Comparison of ENCODE assay signal across 18 mouse cellular contexts in genomic region chr16:12035626-12036025, GRCm38 (mm10). TPM values are rescaled to one million over a fixed set of nuclear protein-coding genes. Genes with fewer than 3 reads are reported as not detected.
DNase-seq lines count a peak whose midpoint lies in the region; ATAC-seq and TF ChIP-seq lines count a peak whose summit lies in the region.
"Had no signal": no experiment of that assay in that cellular context is flagged by ENCODE, and none has a peak within 500 bp of the region (broad histone marks: within the 10 kb centered on the region; RNA-seq: fewer than 3 reads in every experiment).

No protein-coding gene starts in this region.

- no peaks in the 10 kb centered on the region for H3K36me3 ChIP-seq in hindbrain, postnatal 0 days (ENCODE audit: insufficient read depth, low read length)
- H3K36me3 ChIP-seq in hindbrain, embryonic 12.5 days: no peaks in the 10 kb centered on the region
- H3K36me3 ChIP-seq: embryonic facial prominence, embryonic 10.5 days had no signal

- H3K4me1 ChIP-seq in hindbrain, postnatal 0 days (ENCODE audit: insufficient read depth, low read length): peaks cover 1% of the 10 kb centered on the region; the same call in 1 of the 2 replicates
- no peaks in the 10 kb centered on the region for H3K4me1 ChIP-seq in hindbrain, embryonic 12.5 days
- H3K4me1 ChIP-seq: embryonic facial prominence, embryonic 10.5 days had no signal

- WGBS in hindbrain, postnatal 0 days: 60% methylated on average over 3 of the region's 3 CpGs
- WGBS in hindbrain, embryonic 12.5 days: 79% methylated on average over 3 of the region's 3 CpGs

- no peak for ATAC-seq in hindbrain, postnatal 0 days
- ATAC-seq in hindbrain, embryonic 12.5 days (ENCODE audit: low FRiP score): no peak
- ATAC-seq: forebrain, embryonic 13.5 days; forebrain, postnatal 0 days; intestine, postnatal 0 days had no signal

- H3K4me2 ChIP-seq in hindbrain, postnatal 0 days (ENCODE audit: low read depth, low read length): no peak overlapping the region
- no peak overlapping the region for H3K4me2 ChIP-seq in hindbrain, embryonic 12.5 days (replicated peaks)
- H3K4me2 ChIP-seq: forebrain, embryonic 13.5 days; hindbrain, embryonic 14.5 days had no signal

- H3K4me3 ChIP-seq in hindbrain, postnatal 0 days (ENCODE audit: low read length): no peak overlapping the region
- H3K4me3 ChIP-seq in hindbrain, embryonic 12.5 days: no peak overlapping the region
- H3K4me3 ChIP-seq: embryonic facial prominence, embryonic 10.5 days; forebrain, embryonic 13.5 days had no signal

- H3K27me3 ChIP-seq in hindbrain, postnatal 0 days (ENCODE audit: insufficient read depth, low read length): no peaks in the 10 kb centered on the region
- H3K27me3 ChIP-seq in hindbrain, embryonic 12.5 days: no peaks in the 10 kb centered on the region
- H3K27me3 ChIP-seq: forebrain, embryonic 13.5 days had no signal

- no peak for TF ChIP-seq CTCF in hindbrain, postnatal 0 days (IDR thresholded peaks at IDR 0.05; ENCODE audit: low read depth)

- no peak overlapping the region for H3K9ac ChIP-seq in hindbrain, postnatal 0 days (replicated peaks; ENCODE audit: low read length)
- H3K9ac ChIP-seq in hindbrain, embryonic 12.5 days: no peak overlapping the region
- H3K9ac ChIP-seq: forebrain, embryonic 13.5 days; forebrain, postnatal 0 days; hindbrain, embryonic 14.5 days had no signal

- no peaks in the 10 kb centered on the region for H3K9me3 ChIP-seq in hindbrain, postnatal 0 days (ENCODE audit: low read length)
- no peaks in the 10 kb centered on the region for H3K9me3 ChIP-seq in hindbrain, embryonic 12.5 days (replicated peaks)
- H3K9me3 ChIP-seq: embryonic facial prominence, embryonic 10.5 days; forebrain, embryonic 13.5 days had no signal

- peak; percentile 47 to 59 for DNase-seq in cerebellum, postnatal 10 days
- DNase-seq in cerebellum, adult 9-10 months: no peak
- peak; percentile 33 for DNase-seq in hindbrain, postnatal 0 days (ENCODE audit: low spot score)
- DNase-seq in MN1 (ENCODE audit: low spot score): peak; percentile 52
- peak; percentile 13 to 35 for DNase-seq in cerebellum, postnatal 25 days
- DNase-seq in lung, postnatal 14 days: no peak
- DNase-seq: forebrain, postnatal 0 days; gastrocnemius, postnatal 14 days; heart, postnatal 10 days; kidney, adult 8-10 months had no signal

- H3K27ac ChIP-seq in hindbrain, postnatal 0 days: 0 out of 2 replicates have a peak overlapping the region, but pooled peaks have one; percentile 26
- no peak overlapping the region for H3K27ac ChIP-seq in hindbrain, embryonic 12.5 days
- H3K27ac ChIP-seq: embryonic facial prominence, embryonic 10.5 days; forebrain, embryonic 13.5 days; hindbrain, embryonic 14.5 days had no signal

RNA-seq across cellular contexts. Expression of gene Shisa9, which starts 51.7 kb away (rescaled TPM):
- 75.1 and 85.6 TPM in 2 replicates for total RNA-seq in hindbrain, postnatal 0 days (2014; rRNA removed)
- polyA plus RNA-seq in hindbrain, postnatal 0 days (2015; fragmentation: Nextera tagmentation; extraction: Ambion mirVana): 20.9 and 22.5 TPM in 2 replicates
- polyA plus RNA-seq in hindbrain, embryonic 12.5 days (2016; fragmentation: Nextera tagmentation; extraction: Ambion mirVana): 2.5 and 3.7 TPM in 2 replicates
- total RNA-seq: ES-E14; gastrocnemius, adult 18-20 months; gastrocnemius, postnatal 14 days; hematopoietic stem cell, adult 5-6 weeks had no signal

Comparison
In these comparisons a context has a peak if more than half of its experiments do, and no peak if none do; other contexts are left out.
1. DNase-seq: peak in cerebellum, postnatal 10 days (2 of 2), hindbrain, postnatal 0 days (single experiment), MN1 (single experiment) and cerebellum, postnatal 25 days (2 of 2); none in cerebellum, adult 9-10 months (single experiment) and lung, postnatal 14 days (single experiment).